Mouse (Mus musculus) kidney, embryonic 14.5 days (tissue): ENCODE measurements around the gene Clec18a. TPM values are rescaled to one million over a fixed set of nuclear protein-coding genes. Genes with fewer than 3 reads are reported as not detected.
A peak's percentile ranks its signal among the peaks of the same experiment; 100 is the strongest.
"Not testable (repeated sequence)": the region's sequence is repeated elsewhere in the genome, so short reads cannot be mapped to it uniquely, and the experiment has no call there.

ENCODE experiments used
- ATAC-seq: fragments of 200-750 bp; cut with Nextera tagmentation; 2 replicates; pipeline ENCODE4 v1.8.0; 2017; ENCODE audit warnings: moderate number of reproducible peaks, mild to moderate bottlenecking, moderate TSS enrichment, moderate library complexity; ENCODE audit not compliant: low FRiP score, low TSS enrichment
- H3K27ac ChIP-seq: fragments of 300-500 bp; sonication (generic); 2 replicates; pipeline ENCODE4 v1.5.1; 2014; ENCODE audit warnings: low read depth, mild to moderate bottlenecking, low read length, moderate library complexity, mixed read lengths
- H3K27me3 ChIP-seq: fragments of 300-500 bp; sonication (generic); 2 replicates; pipeline ENCODE4 v1.6.1; 2014; ENCODE audit warnings: mild to moderate bottlenecking, low read length; ENCODE audit not compliant: control insufficient read depth, insufficient read depth
- H3K36me3 ChIP-seq: fragments of 300-500 bp; sonication (generic); 2 replicates; pipeline ENCODE4 v1.6.1; 2014; ENCODE audit warnings: low read length, mixed read lengths; ENCODE audit not compliant: control insufficient read depth, insufficient read depth
- H3K4me1 ChIP-seq: fragments of 300-500 bp; sonication (generic); 2 replicates; pipeline ENCODE4 v1.6.1; 2014; ENCODE audit warnings: low read length, mixed read lengths; ENCODE audit not compliant: control insufficient read depth, insufficient read depth
- H3K4me2 ChIP-seq: fragments of 300-500 bp; sonication (generic); replicated peaks from 2 replicates; pipeline ENCODE4 v1.6.1; 2014; ENCODE audit warnings: low read depth, mild to moderate bottlenecking, low read length
- H3K4me3 ChIP-seq: fragments of 300-500 bp; sonication (generic); 2 replicates; pipeline ENCODE4 v1.5.1; 2014; ENCODE audit warnings: mild to moderate bottlenecking, low read length
- H3K9ac ChIP-seq: fragments of 300-500 bp; sonication (generic); 2 replicates; pipeline ENCODE4 v1.6.1; 2014; ENCODE audit warnings: low read depth, mild to moderate bottlenecking, low read length, moderate library complexity
- H3K9me3 ChIP-seq: fragments of 300-500 bp; sonication (generic); 2 replicates; pipeline ENCODE4 v1.6.1; 2016; ENCODE audit warnings: low read length; ENCODE audit not compliant: control insufficient read depth
- WGBS: fragments of 180-500 bp; shearing (Covaris S2); extraction: QIAGEN DNeasy Blood & Tissue Kit; methylation state at CpG from one replicate; pipeline ENCODE4 v1.1.7; 2014; 5-methylcytosine and 5-hydroxymethylcytosine counted together
- polyA plus RNA-seq: library from polyadenylated mRNA; unstranded; fragments of >200 nt; fragmentation: Nextera tagmentation; extraction: Ambion mirVana; gene quantifications from 2 replicates; pipeline ENCODE4 v1.2.1, GENCODE M21; 2014

Gene Clec18a
- polyA plus RNA-seq, 1 experiment from 2014 or later: 59.0 TPM

GRCm38 (mm10) chr8:111081580-111082258 lies 10.5 kb downstream of the Clec18a start:
- ATAC-seq: peak; percentile 86
- Histone ChIP-seq H3K27ac (peak overlapping the region; percentile 86), H3K9ac (peak overlapping the region; percentile 55), H3K36me3 (no peaks in the 10 kb centered on the region), H3K27me3 (no peaks in the 10 kb centered on the region), H3K4me1 (peaks cover 15% of the 10 kb centered on the region), H3K4me2 (peak overlapping the region; percentile 42), H3K9me3 (no peaks in the 10 kb centered on the region), H3K4me3 (peak overlapping the region; percentile 32)
- WGBS: 39% methylated on average over 12 of the region's 12 CpGs

- H3K27ac ChIP-seq: peak overlapping the region; percentile 86
Measured at GRCm38 (mm10) chr8:111079861-111080271, 12.4 kb downstream of the Clec18a start.

DNA sequence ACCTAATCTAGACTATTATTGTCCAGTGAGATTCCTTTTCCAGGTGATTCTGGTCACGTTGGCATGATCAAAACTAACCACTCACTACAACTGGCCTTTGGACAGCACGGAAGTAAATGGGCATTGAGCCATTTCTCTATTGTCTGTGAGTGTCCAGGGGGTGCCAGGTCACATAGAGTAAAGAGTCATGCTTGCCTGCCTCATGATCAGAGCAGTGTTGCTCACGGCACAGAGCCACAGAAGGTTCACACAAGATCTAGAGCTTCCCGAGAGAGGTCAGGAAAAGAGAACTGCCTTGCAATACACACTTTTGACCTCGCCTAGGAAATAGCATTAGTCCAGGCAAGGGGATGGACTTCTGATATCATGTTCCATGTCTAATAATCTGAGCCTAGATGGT lies 12.8 kb downstream of the Clec18a start:
- H3K27ac ChIP-seq: peak overlapping the region; percentile 86
- peak; percentile 32 for ATAC-seq
- H3K4me1 ChIP-seq: peaks cover 15% of the 10 kb centered on the region
- WGBS: 44% methylated on average over 5 of the region's 5 CpGs
- peak overlapping the region; percentile 32; the same call in 1 of the 2 replicates for H3K4me3 ChIP-seq
- no peaks in the 10 kb centered on the region for H3K36me3 ChIP-seq
- peak overlapping the region; percentile 42 for H3K4me2 ChIP-seq
- H3K9ac ChIP-seq: 0 out of 2 replicates have a peak overlapping the region, but pooled peaks have one; percentile 55
- no peaks in the 10 kb centered on the region for H3K9me3 ChIP-seq
- no peaks in the 10 kb centered on the region for H3K27me3 ChIP-seq

More at GRCm38 (mm10) chr8:111079861-111080271, 12.4 kb downstream of the Clec18a start:
- Histone ChIP-seq H3K4me1 (peaks cover 15% of the 10 kb centered on the region), H3K27me3 (no peaks in the 10 kb centered on the region), H3K4me2 (peak overlapping the region; percentile 42), H3K9ac (0 out of 2 replicates have a peak overlapping the region, but pooled peaks have one; percentile 55), H3K36me3 (no peaks in the 10 kb centered on the region), H3K9me3 (no peaks in the 10 kb centered on the region), H3K4me3 (peak overlapping the region; percentile 32; the same call in 1 of the 2 replicates)
- 12% methylated on average over 6 of the region's 6 CpGs for WGBS
- peak; percentile 78 for ATAC-seq

DNA sequence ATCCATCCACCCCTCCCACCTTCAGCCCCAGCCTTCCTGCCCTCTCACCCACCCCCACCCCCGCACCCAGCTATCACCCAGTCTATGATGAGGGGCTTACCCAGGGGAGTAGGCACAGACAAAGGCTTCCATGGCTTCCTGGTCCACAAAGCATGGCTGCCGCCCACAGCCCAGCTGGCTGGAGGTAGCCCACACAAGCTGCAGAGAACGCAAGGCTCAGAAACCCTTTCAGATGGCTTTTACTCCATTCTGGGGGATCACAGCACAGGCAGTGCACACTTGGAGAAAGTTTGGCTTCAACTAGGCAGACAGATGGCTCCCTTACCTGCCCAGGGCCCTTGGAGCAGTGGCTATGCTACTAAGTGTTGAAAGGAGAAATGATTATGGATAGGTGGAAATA lies 16.3 kb downstream of the Clec18a start:
- no peak overlapping the region for H3K4me3 ChIP-seq
- H3K36me3 ChIP-seq: no peaks in the 10 kb centered on the region
- no peaks in the 10 kb centered on the region for H3K9me3 ChIP-seq
- 78% methylated on average over 3 of the region's 3 CpGs for WGBS
- no peak overlapping the region for H3K4me2 ChIP-seq
- no peak overlapping the region for H3K9ac ChIP-seq
- H3K27ac ChIP-seq: no peak overlapping the region
- ATAC-seq: no peak
- no peaks in the 10 kb centered on the region for H3K27me3 ChIP-seq
- H3K4me1 ChIP-seq: peaks cover 4% of the 10 kb centered on the region; the same call in 1 of the 2 replicates

GRCm38 (mm10) chr8:111068660-111069059 lies 23.6 kb downstream of the Clec18a start:
- not testable (repeated sequence) for H3K9me3 ChIP-seq, H3K9ac ChIP-seq, H3K27me3 ChIP-seq, H3K27ac ChIP-seq, ATAC-seq, H3K36me3 ChIP-seq, H3K4me2 ChIP-seq, H3K4me1 ChIP-seq, H3K4me3 ChIP-seq
- WGBS: 91% methylated on average over 9 of the region's 9 CpGs

- 32% methylated on average over 10 of the region's 10 CpGs for WGBS
- no peaks in the 10 kb centered on the region for H3K36me3 ChIP-seq
- no peaks in the 10 kb centered on the region for H3K27me3 ChIP-seq
- H3K27ac ChIP-seq: no peak overlapping the region
- H3K4me2 ChIP-seq: no peak overlapping the region
- no peaks in the 10 kb centered on the region for H3K4me1 ChIP-seq
- no peak for ATAC-seq
- H3K9me3 ChIP-seq: no peaks in the 10 kb centered on the region
- no peak overlapping the region for H3K4me3 ChIP-seq
- no peak overlapping the region for H3K9ac ChIP-seq
Measured at GRCm38 (mm10) chr8:111067439-111067838, 24.8 kb downstream of the Clec18a start.

DNA sequence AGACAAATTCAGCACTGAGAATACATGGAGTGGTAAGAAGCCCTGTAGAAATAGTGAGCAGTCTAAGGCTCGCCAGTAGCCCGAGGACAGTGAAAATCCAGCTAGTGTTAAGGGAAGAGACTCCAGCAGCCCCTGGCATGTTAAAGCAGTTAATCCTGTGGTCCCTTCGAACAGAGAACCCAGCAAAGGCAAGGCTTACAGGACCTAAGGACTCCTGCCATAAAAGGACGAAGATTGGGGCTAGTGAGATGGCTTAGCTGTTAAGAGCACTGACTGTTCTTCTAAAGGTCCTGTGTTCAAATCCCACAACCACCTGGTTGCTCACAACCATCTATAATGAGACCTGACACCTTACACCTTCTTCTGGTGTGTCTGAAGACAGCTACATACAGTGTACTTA lies 25.9 kb downstream of the Clec18a start:
- Histone ChIP-seq H3K9ac (no peak overlapping the region), H3K27ac (no peak overlapping the region), H3K36me3 (no peaks in the 10 kb centered on the region), H3K4me1 (peaks cover under 1% of the 10 kb centered on the region; the same call in 1 of the 2 replicates), H3K4me2 (no peak overlapping the region), H3K9me3 (no peaks in the 10 kb centered on the region), H3K4me3 (no peak overlapping the region), H3K27me3 (no peaks in the 10 kb centered on the region; the same call in 1 of the 2 replicates)
- ATAC-seq: no peak
- 62% methylated on average over 4 of the region's 4 CpGs for WGBS

DNA sequence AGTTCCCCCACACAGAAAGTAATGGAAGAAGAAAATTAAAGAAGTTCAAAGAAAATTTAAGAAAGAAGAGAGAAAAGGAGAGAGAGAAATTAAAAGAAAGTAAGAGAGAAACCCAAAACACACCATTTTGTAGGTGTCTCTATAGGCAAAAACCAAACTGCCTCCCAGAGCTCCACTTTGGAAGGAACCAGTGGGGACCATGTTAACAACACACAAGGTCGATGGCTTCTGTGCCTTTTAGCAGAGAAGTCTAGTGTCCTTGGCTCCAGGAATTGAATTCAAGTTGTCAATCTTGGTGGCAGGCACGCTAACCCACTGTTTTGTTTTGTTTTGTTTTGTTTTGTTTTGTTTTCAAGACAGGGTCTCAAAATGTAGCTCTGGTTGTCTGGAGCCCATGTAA lies 29.3 kb downstream of the Clec18a start:
- Histone ChIP-seq H3K36me3 (peaks cover 5% of the 10 kb centered on the region; the same call in 1 of the 2 replicates), H3K9ac (no peak overlapping the region), H3K27ac (no peak overlapping the region), H3K4me1 (peaks cover 7% of the 10 kb centered on the region; the same call in 1 of the 2 replicates), H3K4me2 (peak overlapping the region; percentile 27), H3K27me3 (no peaks in the 10 kb centered on the region; the same call in 1 of the 2 replicates), H3K4me3 (peak overlapping the region; percentile 60; the same call in 1 of the 2 replicates), H3K9me3 (no peaks in the 10 kb centered on the region)
- no peak for ATAC-seq
- 60% methylated on average over 2 of the region's 2 CpGs for WGBS
